Mouse (Mus musculus) liver, embryonic 14.5 days (tissue): ENCODE data around the gene Gse1.

Source experiments
- CTCF ChIP-seq: IDR thresholded peaks from 2 replicates; pipeline ENCODE4 v1.5.1; 2016; ENCODE audit warnings: antibody characterized with exemption, low read depth, control low read depth
- EP300 ChIP-seq: IDR thresholded peaks from 2 replicates; pipeline ENCODE4 v1.6.1; 2016; ENCODE audit warnings: antibody characterized with exemption, low read depth

GRCm38 (mm10) chr8:120549321-120549921 is 321.2 kb downstream of the Gse1 start:
- no peak for TF ChIP-seq CTCF
- no peak for TF ChIP-seq EP300
